Mouse (Mus musculus) brain, embryonic 14.5 days (tissue): Measurements from ENCODE around the gene Anapc13. TPM values are rescaled to one million over a fixed set of nuclear protein-coding genes. Genes with fewer than 3 reads are reported as not detected.

ENCODE experiments used
- DNase-seq: peaks from one replicate; pipeline ENCODE4 v3.0.0-alpha.2; 2011; ENCODE audit warnings: low read depth
- CTCF ChIP-seq: fragments of 200-500 bp; IDR thresholded peaks from 2 replicates; pipeline ENCODE4 v1.5.1; 2012; ENCODE audit warnings: inconsistent platforms, mild to moderate bottlenecking, moderate library complexity, borderline replicate concordance; ENCODE audit not compliant: insufficient read depth, insufficient read length; ENCODE audit errors: extremely low read depth
- POLR2A ChIP-seq: fragments of 200-500 bp; IDR thresholded peaks from 2 replicates; pipeline ENCODE4 v1.6.1; 2012; ENCODE audit warnings: mild to moderate bottlenecking, inconsistent platforms, borderline replicate concordance; ENCODE audit not compliant: poor library complexity, insufficient read depth, insufficient read length, severe bottlenecking; ENCODE audit errors: extremely low read depth
- polyA plus RNA-seq: library from polyadenylated mRNA; depleted of rRNA; stranded (reverse); fragments of >200 nt; gene quantifications from 2 replicates; pipeline ENCODE4 v1.2.3, GENCODE M21; 2012; rRNA removed

Anapc13 gene
- polyA plus RNA-seq, 1 experiment, result 129 TPM

- peak; percentile 90 for DNase-seq
- TF ChIP-seq POLR2A (no peak), CTCF (no peak)
Measured at GRCm38 (mm10) chr9:102649917-102650527, 23.9 kb downstream of the Anapc13 start.

- peak; percentile 84 for DNase-seq
- TF ChIP-seq POLR2A, result no peak
- TF ChIP-seq CTCF, result no peak
Measured at GRCm38 (mm10) chr9:102650637-102651036, 24.5 kb downstream of the Anapc13 start.

GRCm38 (mm10) chr9:102651199-102651720 is 25.2 kb downstream of the Anapc13 start:
- TF ChIP-seq POLR2A (no peak), CTCF (no peak)
- peak; percentile 61 for DNase-seq

- no peak for DNase-seq
- TF ChIP-seq CTCF (no peak), POLR2A (no peak)
Measured at GRCm38 (mm10) chr9:102656355-102657095, 30.4 kb downstream of the Anapc13 start.

GRCm38 (mm10) chr9:102668115-102668514 is 42.0 kb downstream of the Anapc13 start:
- peak; percentile 43 for DNase-seq
- no peak for TF ChIP-seq POLR2A
- TF ChIP-seq CTCF, result no peak

GRCm38 (mm10) chr9:102668906-102669305 is 42.8 kb downstream of the Anapc13 start:
- no peak for DNase-seq
- TF ChIP-seq CTCF (no peak), POLR2A (no peak)

- TF ChIP-seq CTCF (no peak), POLR2A (no peak)
- DNase-seq, result no peak
Measured at GRCm38 (mm10) chr9:102673381-102673780, 47.3 kb downstream of the Anapc13 start.

- no peak for DNase-seq
- TF ChIP-seq POLR2A (no peak), CTCF (no peak)
Measured at GRCm38 (mm10) chr9:102675922-102676321, 49.8 kb downstream of the Anapc13 start.

GRCm38 (mm10) chr9:102681470-102681869 is 55.4 kb downstream of the Anapc13 start:
- TF ChIP-seq CTCF, result no peak
- TF ChIP-seq POLR2A, result no peak
- no peak for DNase-seq

Other genes with a start within 250 kb of the Anapc13 start
- gene Ky, start 120.5 kb upstream of the Anapc13 start, polyA plus RNA-seq, result 0.68 and 1.6 TPM in 2 replicates
- gene Cep63, start 238 bp downstream of the Anapc13 start, polyA plus RNA-seq, result 21.4 and 23.8 TPM in 2 replicates
- 53.3 and 83.2 TPM in 2 replicates for gene Amotl2, start 90.4 kb downstream of the Anapc13 start, polyA plus RNA-seq
- gene Ryk, start 208.6 kb downstream of the Anapc13 start, polyA plus RNA-seq, result 50.4 and 53.0 TPM in 2 replicates